Mouse (Mus musculus) splenic B cell, adult 2 months (primary cell): Measurements from ENCODE around the gene Cnih3.

Source experiments
- DNase-seq: peaks from one replicate; pipeline ENCODE4 v3.0.0-alpha.2; 2011; ENCODE audit warnings: low read depth, low spot score
- H3K27me3 ChIP-seq: 2 replicates; pipeline ENCODE4 v1.6.1; 2012; ENCODE audit warnings: mild to moderate bottlenecking, low read length, moderate library complexity, mixed read lengths; ENCODE audit not compliant: control insufficient read depth, poor library complexity, insufficient read depth, severe bottlenecking
- H3K36me3 ChIP-seq: 2 replicates; pipeline ENCODE4 v1.6.1; 2012; ENCODE audit warnings: mild to moderate bottlenecking, low read length, moderate library complexity, mixed read lengths; ENCODE audit not compliant: control insufficient read depth, poor library complexity, insufficient read depth, severe bottlenecking

Gene Cnih3

GRCm38 (mm10) chr1:181332597-181332996 lies 19.8 kb upstream of the Cnih3 start:
- no peaks in the 10 kb centered on the region; the same call in 1 of the 2 replicates for H3K27me3 ChIP-seq
- DNase-seq: no peak

GRCm38 (mm10) chr1:181334329-181335018 lies 18.0 kb upstream of the Cnih3 start:
- H3K36me3 ChIP-seq: no peaks in the 10 kb centered on the region
- no peaks in the 10 kb centered on the region; the same call in 1 of the 2 replicates for H3K27me3 ChIP-seq
- DNase-seq: no peak

More at GRCm38 (mm10) chr1:181332597-181332996, 19.8 kb upstream of the Cnih3 start:
- no peaks in the 10 kb centered on the region for H3K36me3 ChIP-seq

GRCm38 (mm10) chr1:181335019-181335365 lies 17.4 kb upstream of the Cnih3 start:
- H3K36me3 ChIP-seq: no peaks in the 10 kb centered on the region
- no peaks in the 10 kb centered on the region; the same call in 1 of the 2 replicates for H3K27me3 ChIP-seq
- DNase-seq: no peak

- Histone ChIP-seq H3K27me3 (no peaks in the 10 kb centered on the region; the same call in 1 of the 2 replicates), H3K36me3 (no peaks in the 10 kb centered on the region)
- DNase-seq: no peak
Observed at GRCm38 (mm10) chr1:181335388-181335787, 17.0 kb upstream of the Cnih3 start.

GRCm38 (mm10) chr1:181336857-181337256 lies 15.6 kb upstream of the Cnih3 start:
- Histone ChIP-seq H3K27me3 (no peaks in the 10 kb centered on the region; the same call in 1 of the 2 replicates), H3K36me3 (no peaks in the 10 kb centered on the region)
- DNase-seq: no peak

GRCm38 (mm10) chr1:181339106-181339505 lies 13.3 kb upstream of the Cnih3 start:
- no peaks in the 10 kb centered on the region for H3K36me3 ChIP-seq

GRCm38 (mm10) chr1:181345547-181345946 lies 6.9 kb upstream of the Cnih3 start:
- no peaks in the 10 kb centered on the region for H3K36me3 ChIP-seq
- H3K27me3 ChIP-seq: no peaks in the 10 kb centered on the region
- DNase-seq: peak; percentile 5

More at GRCm38 (mm10) chr1:181339106-181339505, 13.3 kb upstream of the Cnih3 start:
- no peaks in the 10 kb centered on the region for H3K27me3 ChIP-seq
- DNase-seq: no peak

GRCm38 (mm10) chr1:181352043-181352366 lies 423 bp upstream of the Cnih3 start:
- no peaks in the 10 kb centered on the region for H3K27me3 ChIP-seq
- H3K36me3 ChIP-seq: no peaks in the 10 kb centered on the region
- DNase-seq: no peak

GRCm38 (mm10) chr1:181353200-181354097 lies 1.0 kb downstream of the Cnih3 start:
- no peaks in the 10 kb centered on the region for H3K27me3 ChIP-seq
- H3K36me3 ChIP-seq: no peaks in the 10 kb centered on the region
- peak; percentile 10 for DNase-seq

GRCm38 (mm10) chr1:181355683-181356082 lies 3.3 kb downstream of the Cnih3 start:
- Histone ChIP-seq H3K27me3 (no peaks in the 10 kb centered on the region), H3K36me3 (no peaks in the 10 kb centered on the region)
- DNase-seq: no peak

GRCm38 (mm10) chr1:181357870-181358269 lies 5.4 kb downstream of the Cnih3 start:
- no peak for DNase-seq
- Histone ChIP-seq H3K36me3 (no peaks in the 10 kb centered on the region), H3K27me3 (no peaks in the 10 kb centered on the region)

GRCm38 (mm10) chr1:181358526-181358925 lies 6.1 kb downstream of the Cnih3 start:
- no peak for DNase-seq
- H3K27me3 ChIP-seq: no peaks in the 10 kb centered on the region
- no peaks in the 10 kb centered on the region for H3K36me3 ChIP-seq

- Histone ChIP-seq H3K36me3 (no peaks in the 10 kb centered on the region), H3K27me3 (no peaks in the 10 kb centered on the region)
- DNase-seq: no peak
Observed at GRCm38 (mm10) chr1:181360732-181361131, 8.3 kb downstream of the Cnih3 start.

- Histone ChIP-seq H3K36me3 (no peaks in the 10 kb centered on the region), H3K27me3 (no peaks in the 10 kb centered on the region; the same call in 1 of the 2 replicates)
- no peak for DNase-seq
Observed at GRCm38 (mm10) chr1:181364025-181364424, 11.6 kb downstream of the Cnih3 start.

- DNase-seq: no peak
- Histone ChIP-seq H3K27me3 (no peaks in the 10 kb centered on the region; the same call in 1 of the 2 replicates), H3K36me3 (no peaks in the 10 kb centered on the region)
Observed at GRCm38 (mm10) chr1:181365376-181365775, 12.9 kb downstream of the Cnih3 start.
